Mouse (Mus musculus) mouse trophoblast stem cell (cell line): Measurements from ENCODE around the gene Sult5a1.

ENCODE experiments used
- in situ Hi-C, 2 experiments: fragments of 300-500 bp; cut with MseI, MboI; formaldehyde crosslinking; loops; 2 replicates in 1 of 2; 3 replicates in 1 of 2; pipeline ENCODE4 v1.15.1; 2025

Sult5a1 gene

DNA sequence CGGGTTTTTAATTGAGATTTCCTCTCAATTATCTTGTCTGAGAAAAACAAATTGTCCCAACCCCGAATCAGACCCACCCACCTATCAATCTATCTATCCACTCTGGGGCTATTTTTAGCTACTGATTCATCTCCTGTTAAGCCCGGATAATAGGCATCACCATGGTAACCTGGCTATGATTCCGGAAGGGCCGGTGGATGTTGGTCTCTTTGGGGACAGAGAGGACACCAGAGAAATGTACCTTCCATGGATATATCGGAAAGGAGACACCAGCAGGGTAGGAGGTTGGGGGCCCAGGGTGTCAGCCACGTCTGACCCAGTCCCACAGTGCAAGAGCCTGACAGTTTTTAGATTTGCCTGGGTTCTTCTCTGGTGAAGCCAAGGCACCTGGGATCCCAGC lies 22.7 kb downstream of the Sult5a1 start:
- in situ Hi-C loops, result no loop called here

DNA sequence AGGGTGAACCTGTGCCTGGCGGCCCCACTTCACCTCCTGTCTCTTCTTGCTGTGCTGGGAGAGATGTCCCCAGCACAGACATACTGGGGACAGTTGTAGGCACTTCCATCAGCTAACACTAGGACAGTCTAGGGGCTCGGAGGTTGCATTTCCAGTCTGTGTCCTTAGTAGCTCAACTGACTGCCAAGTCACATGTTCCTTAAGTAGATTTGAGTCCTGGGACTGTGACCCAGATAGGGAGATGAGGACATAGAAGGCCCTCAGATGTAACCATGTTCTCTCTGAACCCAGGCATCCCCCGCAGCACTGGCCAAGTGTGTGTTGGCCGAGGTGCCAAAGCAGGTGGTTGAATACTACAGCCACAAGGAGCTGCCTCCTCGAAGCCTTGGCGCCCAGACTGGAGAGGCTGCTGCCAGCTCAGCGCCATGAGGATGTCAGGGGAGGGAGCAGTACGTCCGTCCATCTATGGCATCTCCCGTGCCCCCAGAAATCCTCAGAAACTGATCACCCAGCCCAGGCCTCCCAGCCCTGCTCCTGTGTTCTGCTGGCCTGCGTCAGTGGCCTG lies 23.9 kb downstream of the Sult5a1 start:
- in situ Hi-C loops, result no loop called here

- in situ Hi-C loops, result no loop called here
These were observed 25.2 kb downstream of the Sult5a1 start for GRCm38 (mm10) chr8:123132953-123133352.

GRCm38 (mm10) chr8:123131041-123131440 lies 27.1 kb downstream of the Sult5a1 start:
- in situ Hi-C loops, result no loop called here

DNA sequence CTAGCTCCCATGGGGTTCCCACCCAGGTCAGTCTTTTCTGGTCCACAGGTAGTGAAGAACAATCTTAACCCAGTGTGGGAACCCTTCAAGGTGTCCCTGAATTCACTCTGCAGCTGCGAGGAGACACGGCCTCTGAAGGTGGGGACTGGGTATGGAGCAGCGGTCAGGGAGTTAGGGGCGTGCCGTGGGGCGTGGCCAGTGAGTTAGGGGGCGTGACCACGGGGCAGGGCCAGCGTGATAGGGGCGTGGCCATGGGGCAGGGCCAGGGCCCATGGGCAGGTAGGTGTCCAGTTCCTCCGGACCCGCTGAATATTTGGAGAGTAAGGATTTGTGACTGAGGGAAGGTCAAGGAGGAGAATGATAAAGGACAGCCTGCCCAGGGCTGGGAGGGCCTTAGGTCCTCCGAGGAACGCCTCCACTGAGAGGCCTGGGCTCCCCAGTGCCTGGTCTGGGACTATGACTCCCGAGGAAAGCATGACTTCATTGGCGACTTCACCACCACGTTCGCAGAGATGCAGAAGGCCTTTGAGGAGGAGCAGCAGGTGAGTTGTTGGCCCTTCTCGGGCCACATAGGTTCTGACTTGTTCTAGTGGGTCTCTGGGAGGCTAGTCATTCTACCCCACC lies 31.8 kb downstream of the Sult5a1 start:
- in situ Hi-C loops, result no loop called here

DNA sequence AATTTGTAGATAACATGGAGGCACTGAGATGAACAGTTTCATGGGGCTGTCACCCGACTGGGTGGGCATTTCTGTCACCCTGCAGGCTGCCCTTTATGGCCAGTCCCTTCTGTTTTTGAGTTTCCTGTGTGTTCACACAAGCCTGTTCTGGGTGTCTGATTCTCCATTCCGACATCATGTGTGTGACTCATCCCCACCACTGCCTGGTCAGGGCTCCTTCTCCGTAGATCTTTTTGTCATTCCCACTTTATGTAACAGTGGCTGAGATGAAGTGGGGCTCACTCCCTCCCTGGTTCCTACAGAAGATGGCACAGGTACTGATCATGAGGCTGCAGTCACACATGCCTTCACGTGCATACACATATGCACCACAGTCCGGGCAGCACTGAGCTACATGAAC lies 35.4 kb downstream of the Sult5a1 start:
- in situ Hi-C loops, result loop anchor here in 1 of 2 experiments (25.0 kb wide), 1 partner anchor 90 kb away; the partner anchor contains the start of genes Cdk10, Chmp1a and Spata33

DNA sequence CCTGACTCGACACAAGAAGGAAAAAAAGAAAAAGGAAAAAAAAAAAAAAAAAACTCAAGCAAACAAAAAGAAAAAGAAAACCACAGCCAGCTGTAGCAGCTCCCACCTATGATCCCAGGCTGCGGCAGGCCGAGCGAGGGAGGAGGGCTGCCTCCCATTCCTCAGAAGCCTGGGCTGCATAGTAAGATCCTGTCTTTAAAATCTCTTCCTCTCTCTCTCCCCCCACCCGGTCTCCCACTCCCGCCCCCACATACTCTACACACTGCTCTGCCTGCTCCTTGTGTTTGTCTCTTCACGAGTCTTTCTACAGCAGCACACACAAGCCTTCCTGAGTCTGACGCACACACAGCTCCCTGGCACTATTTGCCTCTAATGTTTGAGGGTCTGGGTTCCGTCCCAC lies 36.1 kb downstream of the Sult5a1 start:
- in situ Hi-C loops, result loop anchor here in 1 of 2 experiments (25.0 kb wide), 1 partner anchor 90 kb away; the partner anchor contains the start of genes Cdk10, Chmp1a and Spata33

- in situ Hi-C loops, result loop anchor here in 1 of 2 experiments (25.0 kb wide), 1 partner anchor 95 kb away; the partner anchor contains the start of genes Cdk10, Chmp1a and Spata33
These were observed 40.4 kb downstream of the Sult5a1 start for GRCm38 (mm10) chr8:123117744-123118143.

DNA sequence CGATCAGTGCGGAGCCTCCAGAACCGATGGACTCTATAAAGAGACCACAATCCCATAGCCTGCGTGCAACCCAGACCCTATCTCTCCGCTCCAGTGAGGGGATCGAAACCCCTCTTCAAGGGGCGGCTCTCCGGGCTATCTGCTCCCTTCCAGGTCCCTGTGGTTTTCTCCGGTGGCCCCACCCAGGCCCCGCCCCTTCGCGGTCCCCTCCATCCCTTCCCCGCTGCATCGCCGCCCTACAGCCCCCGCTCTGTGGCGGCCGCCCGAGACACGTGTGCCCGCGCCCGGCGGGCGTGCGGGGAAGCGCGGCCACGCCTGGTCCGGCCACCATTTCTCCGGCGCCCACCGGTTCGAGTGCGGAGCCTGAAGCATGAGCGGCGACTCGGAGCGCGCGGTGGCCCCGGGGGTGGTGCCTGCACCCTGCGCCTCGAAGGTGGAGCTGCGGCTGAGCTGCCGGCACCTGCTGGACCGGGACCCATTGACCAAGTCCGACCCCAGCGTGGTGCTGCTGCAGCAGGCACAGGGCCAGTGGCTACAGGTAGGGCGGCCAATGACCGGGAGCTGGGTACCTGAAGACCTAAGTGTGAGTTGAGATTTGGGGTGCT lies 40.9 kb downstream of the Sult5a1 start, which contains the start of gene Cpne7:
Cpne7 (plus strand) TSS at position 248 of the 605 bp plus-strand sequence.
- in situ Hi-C loops, result loop anchor here in 1 of 2 experiments (25.0 kb wide), 1 partner anchor 95 kb away; the partner anchor contains the start of genes Cdk10, Chmp1a and Spata33

DNA sequence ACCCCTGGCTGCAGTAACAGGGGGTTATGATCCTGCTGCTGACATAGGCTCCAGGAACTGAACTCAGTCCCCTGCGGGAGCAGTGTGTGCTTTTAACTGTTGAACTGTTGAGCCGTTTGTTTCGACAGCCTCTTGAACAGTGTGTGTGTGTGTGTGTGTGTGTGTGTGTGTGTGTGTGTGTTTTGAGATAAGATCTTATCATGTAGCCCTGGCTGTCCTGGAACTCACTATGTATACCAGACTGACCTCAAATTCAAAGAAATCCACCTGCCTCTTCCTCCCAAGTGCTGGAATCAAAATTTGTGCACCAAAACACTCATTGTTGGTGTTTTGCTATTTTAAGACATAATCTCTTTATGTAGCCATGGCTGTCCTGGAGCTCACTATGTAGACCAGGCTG lies 43.5 kb downstream of the Sult5a1 start:
- in situ Hi-C loops, result loop anchor here in 1 of 2 experiments (25.0 kb wide), 1 partner anchor 98 kb away; the partner anchor contains the start of genes Cdk10, Chmp1a and Spata33

DNA sequence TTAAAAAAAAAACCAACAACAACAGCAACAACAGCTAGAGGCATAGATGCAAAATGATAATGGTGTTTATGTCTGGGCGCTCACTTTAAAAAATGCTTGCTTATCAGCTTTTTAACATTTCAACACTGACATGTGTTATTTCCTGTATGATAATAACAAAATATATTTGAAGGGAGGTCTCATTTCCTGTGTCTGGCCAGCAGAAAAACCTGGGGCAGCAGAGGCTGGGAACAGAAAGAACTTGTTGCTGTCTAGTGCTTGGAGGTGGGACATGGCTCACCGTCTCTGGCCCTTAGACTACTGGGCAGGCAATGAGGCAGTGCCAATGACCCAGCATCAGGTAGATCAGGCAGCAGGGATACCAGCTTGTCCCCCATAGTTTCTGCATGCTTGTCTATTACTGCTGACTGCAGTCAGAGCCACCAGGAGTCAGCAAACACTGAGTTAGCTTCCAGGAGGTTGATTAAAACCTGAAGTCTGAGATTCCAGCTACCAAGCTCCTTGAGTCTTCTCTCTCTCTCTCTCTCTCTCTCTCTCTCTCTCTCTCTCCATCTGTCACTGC lies 44.1 kb downstream of the Sult5a1 start:
- in situ Hi-C loops, result loop anchor here in 1 of 2 experiments (25.0 kb wide), 1 partner anchor 98 kb away; the partner anchor contains the start of genes Cdk10, Chmp1a and Spata33

GRCm38 (mm10) chr8:123112892-123113291 lies 45.2 kb downstream of the Sult5a1 start:
- in situ Hi-C loops, result loop anchor here in 1 of 2 experiments (25.0 kb wide), 1 partner anchor 99 kb away; the partner anchor contains the start of genes Cdk10, Chmp1a and Spata33

DNA sequence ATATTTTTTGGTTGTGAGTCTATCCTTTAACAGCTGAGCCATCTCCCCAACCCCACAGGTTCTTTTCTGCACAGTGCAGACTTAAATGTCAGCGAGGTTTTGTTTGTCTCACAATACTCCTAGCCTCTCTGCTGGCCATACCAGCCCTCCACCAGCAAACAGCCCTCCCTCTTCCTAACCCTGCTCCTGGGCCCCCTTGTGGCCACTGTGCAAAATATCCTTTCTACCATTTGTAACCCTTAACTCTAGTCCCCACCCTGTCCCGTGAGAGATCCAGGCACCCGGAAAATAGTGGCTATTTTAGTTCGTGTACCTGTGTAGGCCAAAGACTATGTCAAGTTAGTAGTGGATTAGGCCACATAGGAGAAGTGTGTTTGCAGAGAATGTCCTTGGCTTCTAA lies 47.5 kb downstream of the Sult5a1 start:
- in situ Hi-C loops, result loop anchor here in 1 of 2 experiments (25.0 kb wide), 1 partner anchor 102 kb away; the partner anchor contains the start of genes Cdk10, Chmp1a and Spata33

- in situ Hi-C loops, result loop anchor here in 1 of 2 experiments (25.0 kb wide), 1 partner anchor 103 kb away; the partner anchor contains the start of genes Cdk10, Chmp1a and Spata33
These were observed 49.2 kb downstream of the Sult5a1 start for GRCm38 (mm10) chr8:123108953-123109352.

DNA sequence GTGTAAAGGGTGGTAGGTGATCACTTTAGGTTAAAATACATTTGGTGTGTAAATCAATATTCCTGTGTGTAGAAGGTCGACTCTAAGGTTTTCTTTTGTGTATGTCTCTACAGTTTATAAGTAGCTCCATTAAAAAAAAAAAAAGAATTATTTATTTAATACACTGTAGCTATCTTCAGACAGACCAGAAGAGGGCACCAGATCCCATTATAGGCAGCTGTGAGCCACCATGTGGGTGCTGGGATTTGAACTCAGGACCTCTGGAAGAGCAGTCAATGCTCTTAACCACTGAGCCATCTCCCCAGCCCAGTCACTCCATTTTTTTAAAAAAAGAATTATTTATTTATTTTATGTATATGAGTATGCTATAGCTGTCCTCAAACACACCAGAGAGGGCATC lies 50.1 kb downstream of the Sult5a1 start:
- in situ Hi-C loops, result loop anchor here in 1 of 2 experiments (25.0 kb wide), 1 partner anchor 104 kb away; the partner anchor contains the start of genes Cdk10, Chmp1a and Spata33

DNA sequence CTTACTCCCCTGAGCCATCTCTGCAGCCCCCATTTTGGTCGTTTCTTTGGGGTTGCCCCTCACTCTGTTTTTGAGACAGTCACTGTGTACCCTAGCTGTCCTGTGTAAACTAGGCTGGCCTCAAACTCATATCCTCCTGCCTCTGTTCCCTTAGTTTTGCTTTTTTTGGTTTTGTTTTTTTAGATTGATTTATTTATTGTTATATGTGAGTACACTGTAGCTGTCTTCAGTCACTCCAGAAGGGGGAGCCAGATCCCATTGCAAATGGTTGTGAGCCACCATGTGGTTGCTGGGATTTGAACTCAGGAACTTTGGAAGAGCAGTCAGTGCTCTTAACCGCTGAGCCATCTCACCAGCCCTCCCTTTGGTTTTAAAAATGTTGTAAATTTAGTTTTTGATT lies 51.6 kb downstream of the Sult5a1 start:
- in situ Hi-C loops, result loop anchor here in 1 of 2 experiments (25.0 kb wide), 1 partner anchor 106 kb away; the partner anchor contains the start of genes Cdk10, Chmp1a and Spata33

GRCm38 (mm10) chr8:123105553-123106326 lies 52.4 kb downstream of the Sult5a1 start:
- in situ Hi-C loops, result loop anchor here in 1 of 2 experiments (25.0 kb wide), 1 partner anchor 107 kb away; the partner anchor contains the start of genes Cdk10, Chmp1a and Spata33

DNA sequence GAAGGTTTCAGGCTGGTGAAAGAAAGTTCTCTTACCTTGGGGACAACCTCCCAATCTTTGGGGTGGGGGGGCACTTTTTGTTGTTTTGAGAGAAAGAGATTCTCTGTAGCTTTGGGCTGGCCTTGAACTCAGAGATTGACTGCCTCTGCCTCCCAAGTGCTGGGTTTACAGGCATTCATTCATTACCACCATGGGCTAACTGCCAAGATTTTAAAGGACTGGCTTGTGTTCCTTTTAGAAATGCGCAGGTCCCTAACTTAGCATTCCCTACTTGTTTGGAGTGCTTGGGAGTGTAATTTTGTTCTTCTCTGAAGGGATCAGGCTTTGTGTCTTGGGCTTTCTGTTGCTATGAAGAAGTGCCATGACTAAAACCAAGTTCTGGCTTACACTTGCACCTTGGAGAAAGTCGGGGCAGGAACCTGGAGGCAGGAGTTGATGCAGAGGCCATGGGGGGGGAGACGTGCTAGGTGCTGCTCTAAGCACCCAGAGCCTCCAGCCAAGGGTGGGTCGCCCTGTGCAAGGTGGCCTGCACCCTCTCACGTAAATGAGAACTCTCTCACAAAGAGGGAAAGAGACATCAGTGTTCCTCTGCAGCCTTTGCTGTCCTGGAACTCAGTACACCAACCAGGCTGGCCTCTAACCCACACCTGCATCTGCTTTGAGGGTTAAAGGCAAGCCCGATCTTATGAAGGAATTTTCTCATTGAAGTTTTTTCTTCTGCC lies 53.9 kb downstream of the Sult5a1 start:
- in situ Hi-C loops, result loop anchor here in 1 of 2 experiments (25.0 kb wide), 1 partner anchor 108 kb away; the partner anchor contains the start of genes Cdk10, Chmp1a and Spata33

DNA sequence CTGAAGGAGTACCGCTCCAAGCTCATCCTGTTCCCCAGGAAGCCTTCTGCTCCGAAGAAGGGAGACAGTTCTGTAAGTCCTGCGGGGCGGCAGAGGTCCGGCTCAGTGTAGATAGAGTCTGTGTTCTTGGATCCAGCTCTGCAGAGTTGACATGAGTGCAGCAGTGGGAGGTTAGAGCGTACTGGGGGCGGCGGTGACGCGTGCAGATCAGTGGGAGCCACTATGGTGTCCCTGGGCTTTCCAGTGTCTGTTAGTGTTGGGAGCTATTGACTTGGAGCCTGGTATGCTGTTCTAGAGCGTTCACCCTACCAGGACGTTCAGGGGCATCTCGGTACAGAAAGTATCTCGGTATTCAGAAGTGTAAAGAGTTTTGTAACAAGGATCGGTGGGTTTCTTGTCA lies 54.8 kb downstream of the Sult5a1 start:
- in situ Hi-C loops, result loop anchor here in 1 of 2 experiments (25.0 kb wide), 1 partner anchor 109 kb away; the partner anchor contains the start of genes Cdk10, Chmp1a and Spata33
